Mouse (Mus musculus) gastrocnemius, postnatal 36 days (tissue): Measurements from ENCODE around the gene Mettl23. TPM values are rescaled to one million over a fixed set of nuclear protein-coding genes. Genes with fewer than 3 reads are reported as not detected.

ENCODE experiments used
- DNase-seq, 2 experiments: peaks; one replicate each; pipeline ENCODE4 v3.0.0; 2022
- intact Hi-C: fragments of 180-260 bp; cut with DNase I; formaldehyde crosslinking; loops from one replicate; pipeline ENCODE4 v1.15.1; 2025
- long read RNA-seq, 2 experiments: library from polyadenylated mRNA; stranded (forward); transcript quantifications; one replicate each; pipeline ENCODE4 v2.0.0; 2021
- total RNA-seq, 2 experiments: library from RNA; stranded (reverse); gene quantifications; 2 replicates each; pipeline ENCODE4 v1.2.3; 2021

Mettl23 gene
- 10 to 100 TPM; 30.0 to 39.2 TPM for total RNA-seq
- long read RNA-seq, experiment 1, transcript Mettl23-201 (5 exons, 1,276 nt) = major isoform, 62 of 112 reads
- long read RNA-seq, experiment 1, partial matches to known transcripts = 32 of 112 reads
- long read RNA-seq, experiment 1, other reads (novel, unspliced or antisense) = 16 of 112 reads
- long read RNA-seq, experiment 2, transcript Mettl23-201 (5 exons, 1,276 nt) = major isoform, 74 of 165 reads
- long read RNA-seq, experiment 2, partial matches to known transcripts = 61 of 165 reads
- long read RNA-seq, experiment 2, other reads (novel, unspliced or antisense) = 27 of 165 reads

- DNase-seq = peak; percentile 94 to 97
- intact Hi-C loops = no loop called here
Observed at GRCm38 (mm10) chr11:116843261-116844233, at the start of gene Mettl23, which contains the start of gene Jmjd6. Gene Mettl23 (plus strand): TSS chr11:116843278. Gene Jmjd6 (minus strand): TSS chr11:116843449.

GRCm38 (mm10) chr11:116799364-116799763 lies 43.7 kb upstream of the Mettl23 start:
- intact Hi-C loops = no loop called here
- DNase-seq = peak in 1 of 2 experiments; percentile 4

- intact Hi-C loops = no loop called here
- peak in 1 of 2 experiments; percentile 4 for DNase-seq
Observed at GRCm38 (mm10) chr11:116801106-116801505, 42.0 kb upstream of the Mettl23 start.

- intact Hi-C loops = no loop called here
- DNase-seq = no peak
Observed at GRCm38 (mm10) chr11:116802709-116803108, 40.4 kb upstream of the Mettl23 start.

GRCm38 (mm10) chr11:116806136-116807071 lies 36.7 kb upstream of the Mettl23 start:
- no peak for DNase-seq

GRCm38 (mm10) chr11:116807116-116807515 lies 36.0 kb upstream of the Mettl23 start:
- intact Hi-C loops = no loop called here
- DNase-seq = no peak

More at GRCm38 (mm10) chr11:116806136-116807071, 36.7 kb upstream of the Mettl23 start:
- intact Hi-C loops = no loop called here

GRCm38 (mm10) chr11:116807526-116807925 lies 35.6 kb upstream of the Mettl23 start:
- intact Hi-C loops = no loop called here
- DNase-seq = no peak

- peak; percentile 84 to 87 for DNase-seq
- intact Hi-C loops = loop anchor here (1.0 to 2.0 kb wide), 2 partner anchors 137 to 164 kb away; no protein-coding TSS in a partner anchor
Observed at GRCm38 (mm10) chr11:116807938-116808606, 35.0 kb upstream of the Mettl23 start.

- no peak for DNase-seq
- intact Hi-C loops = loop anchor here (1.0 to 2.0 kb wide), 2 partner anchors 138 to 165 kb away; no protein-coding TSS in a partner anchor
Observed at GRCm38 (mm10) chr11:116808811-116809395, 34.2 kb upstream of the Mettl23 start.

GRCm38 (mm10) chr11:116809520-116809919 lies 33.6 kb upstream of the Mettl23 start:
- DNase-seq = no peak
- intact Hi-C loops = loop anchor here (2.0 kb wide), 1 partner anchor 139 kb away; no protein-coding TSS in a partner anchor

- intact Hi-C loops = loop anchor here (5.0 kb wide), 1 partner anchor 223 kb away; the partner anchor contains the start of gene Aanat
Observed at GRCm38 (mm10) chr11:116810528-116810927, 32.5 kb upstream of the Mettl23 start.

GRCm38 (mm10) chr11:116810983-116811901 lies 31.8 kb upstream of the Mettl23 start:
- no peak for DNase-seq
- intact Hi-C loops = loop anchor here (5.0 kb wide), 1 partner anchor 224 kb away; the partner anchor contains the start of gene Aanat

More at GRCm38 (mm10) chr11:116810528-116810927, 32.5 kb upstream of the Mettl23 start:
- no peak for DNase-seq

- DNase-seq = no peak
- intact Hi-C loops = loop anchor here (5.0 kb wide), 1 partner anchor 226 kb away; the partner anchor contains the start of gene Aanat
Observed at GRCm38 (mm10) chr11:116812793-116813529, 30.1 kb upstream of the Mettl23 start.

- intact Hi-C loops = loop anchor here (5.0 kb wide), 1 partner anchor 226 kb away; the partner anchor contains the start of gene Aanat
- no peak for DNase-seq
Observed at GRCm38 (mm10) chr11:116813610-116814009, 29.5 kb upstream of the Mettl23 start.

- DNase-seq = peak; percentile 69 to 70
- intact Hi-C loops = loop anchor here (5.0 kb wide), 1 partner anchor 227 kb away; the partner anchor contains the start of gene Aanat
Observed at GRCm38 (mm10) chr11:116814076-116814883, 28.8 kb upstream of the Mettl23 start.
